Mouse (Mus musculus) left cerebral cortex, adult 2 months (tissue): Measurements from ENCODE around the gene Cfb. TPM values are rescaled to one million over a fixed set of nuclear protein-coding genes. Genes with fewer than 3 reads are reported as not detected.
"Not testable (repeated sequence)": the region's sequence is repeated elsewhere in the genome, so short reads cannot be mapped to it uniquely, and the experiment has no call there.

Source experiments
- DNase-seq, 2 experiments: peaks; one replicate each; pipeline ENCODE4 v3.0.0; 2021 to 2022; ENCODE audit warnings: low spot score in 2 of 2, mixed read lengths in 1 of 2; ENCODE audit errors: extremely low spot score in 1 of 2
- H3K27ac ChIP-seq: fragments of 200-600 bp; 2 replicates; pipeline ENCODE4 v1.8.1; 2022
- H3K4me3 ChIP-seq: fragments of 200-600 bp; 2 replicates; pipeline ENCODE4 v1.8.1; 2022
- CTCF ChIP-seq: fragments of 200-600 bp; IDR thresholded peaks from 2 replicates; pipeline ENCODE4 v1.8.1; 2022; ENCODE audit warnings: antibody characterized with exemption, mild to moderate bottlenecking, moderate library complexity
- intact Hi-C: fragments of 180-260 bp; cut with DNase I; formaldehyde crosslinking; loops from one replicate; pipeline ENCODE4 v1.15.1; 2025
- long read RNA-seq, 2 experiments: library from polyadenylated mRNA; stranded (forward); transcript quantifications; one replicate each; pipeline ENCODE4 v2.0.0; 2021; ENCODE audit warnings: borderline mapping rate in 2 of 2
- total RNA-seq, 2 experiments: library from RNA; stranded (reverse); gene quantifications; 2 replicates each; pipeline ENCODE4 v1.2.3; 2021

Cfb gene
- under 1 TPM in 1 of 2 experiments, not detected in 1; 0.14 TPM for total RNA-seq
- long read RNA-seq, experiment 1: 0 reads
- long read RNA-seq, experiment 2: 0 reads

DNA sequence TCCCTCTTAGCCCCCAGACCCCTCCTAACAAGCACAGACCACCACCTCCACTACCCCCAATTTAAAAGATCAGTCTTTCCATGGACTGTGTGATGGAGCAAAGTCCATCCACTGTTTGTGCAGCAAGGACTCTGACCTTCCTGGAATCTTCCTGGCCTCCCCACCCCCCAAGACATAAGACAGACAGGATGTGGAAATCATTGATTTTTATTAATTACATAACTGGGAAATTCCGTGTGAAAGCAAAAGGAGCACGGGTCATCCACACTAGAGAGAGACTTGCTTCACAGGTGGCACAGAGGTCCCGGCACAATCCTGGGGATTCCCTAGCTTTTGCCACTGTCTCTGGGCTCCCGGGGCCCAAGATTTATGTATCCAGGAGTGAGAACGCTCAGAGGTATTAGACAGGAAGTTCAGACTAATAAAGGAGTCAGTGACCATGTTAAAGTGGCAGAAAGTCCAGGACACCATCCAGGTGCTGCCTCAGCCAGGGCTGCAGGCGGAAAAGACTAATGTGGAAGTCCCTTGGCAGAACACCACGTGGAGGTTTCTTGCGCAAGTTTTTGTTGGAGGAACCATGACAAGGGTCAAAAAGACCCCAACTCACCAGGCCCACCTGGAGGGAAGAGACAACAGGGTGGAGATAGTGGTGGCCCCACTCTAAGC is at the start of gene Cfb:
Gene Cfb (minus strand): TSS at position 103 of the 666 bp plus-strand sequence.
- no peak for DNase-seq
- TF ChIP-seq CTCF: no peak
- intact Hi-C loops: no loop called here
- Histone ChIP-seq H3K4me3 (no peak within 1 kb of the TSS), H3K27ac (no peak within 1 kb of the TSS)

DNA sequence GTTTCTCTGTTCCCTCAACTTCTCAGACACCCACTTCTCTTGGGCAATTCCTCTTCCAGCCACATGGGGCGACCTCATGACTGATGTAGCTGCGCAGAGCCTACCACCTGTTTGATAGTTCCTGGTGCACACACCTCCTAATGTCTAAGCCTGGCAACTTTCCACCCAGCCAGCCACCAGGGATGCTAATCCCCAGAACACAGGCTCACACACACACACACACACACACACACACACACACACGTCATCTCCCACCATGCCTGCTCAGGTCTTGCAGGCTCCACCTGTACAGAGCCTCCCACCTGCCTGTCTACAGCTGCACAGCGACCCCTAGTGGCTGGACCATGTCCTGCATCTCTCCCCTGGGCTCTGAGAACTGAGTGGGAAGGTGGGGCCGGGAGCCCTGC is 49.6 kb upstream of the Cfb start:
- peak; percentile 51 to 67 for DNase-seq
- intact Hi-C loops: no loop called here
- peak; percentile 70 for TF ChIP-seq CTCF

DNA sequence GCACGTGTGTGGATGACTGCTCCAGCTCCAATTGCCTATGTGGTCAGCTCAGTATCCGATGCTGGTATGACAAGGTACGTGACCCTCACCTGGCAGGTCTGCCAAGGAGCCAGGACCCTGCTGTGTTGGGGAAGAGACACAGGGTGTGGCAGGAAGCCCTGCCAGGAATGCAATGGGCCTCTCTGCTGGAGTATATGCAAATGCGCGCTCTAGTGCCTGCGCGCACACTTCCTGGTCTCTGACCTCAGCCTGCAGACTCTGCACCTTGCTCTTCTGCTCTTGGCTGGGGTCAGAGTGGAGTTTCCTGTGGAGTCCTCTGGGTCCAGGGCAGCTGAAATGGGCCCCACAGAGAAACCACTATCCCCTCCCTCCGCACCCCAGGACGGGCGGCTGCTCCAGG is 48.7 kb upstream of the Cfb start:
- no peak for DNase-seq
- Histone ChIP-seq H3K4me3 (no peak overlapping the region), H3K27ac (no peak overlapping the region)
- TF ChIP-seq CTCF: no peak
- intact Hi-C loops: no loop called here

More for the DNA sequence above, 49.6 kb upstream of the Cfb start:
- H3K27ac ChIP-seq: no peak overlapping the region
- no peak overlapping the region for H3K4me3 ChIP-seq

DNA sequence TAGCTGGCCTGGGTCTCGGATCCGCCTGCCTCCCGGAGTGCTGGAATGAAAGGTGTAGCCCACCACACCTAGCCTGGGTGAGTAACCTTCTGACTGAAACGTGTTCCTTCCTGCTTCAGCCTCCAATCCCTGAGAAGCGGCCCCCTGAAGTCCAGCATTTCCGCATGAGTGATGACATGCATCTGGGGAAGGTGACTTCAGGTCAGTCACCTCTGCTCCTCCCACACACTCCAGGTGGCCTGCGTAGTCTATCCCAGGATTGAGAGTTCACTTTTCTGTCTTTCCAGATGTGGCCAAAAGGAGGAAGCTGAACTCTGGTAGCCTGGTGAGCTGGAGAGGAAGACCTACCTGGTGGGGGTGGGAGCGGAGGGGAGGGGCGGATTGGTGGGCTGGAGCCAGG is 40.6 kb upstream of the Cfb start:
- no peak for TF ChIP-seq CTCF
- intact Hi-C loops: no loop called here

DNA sequence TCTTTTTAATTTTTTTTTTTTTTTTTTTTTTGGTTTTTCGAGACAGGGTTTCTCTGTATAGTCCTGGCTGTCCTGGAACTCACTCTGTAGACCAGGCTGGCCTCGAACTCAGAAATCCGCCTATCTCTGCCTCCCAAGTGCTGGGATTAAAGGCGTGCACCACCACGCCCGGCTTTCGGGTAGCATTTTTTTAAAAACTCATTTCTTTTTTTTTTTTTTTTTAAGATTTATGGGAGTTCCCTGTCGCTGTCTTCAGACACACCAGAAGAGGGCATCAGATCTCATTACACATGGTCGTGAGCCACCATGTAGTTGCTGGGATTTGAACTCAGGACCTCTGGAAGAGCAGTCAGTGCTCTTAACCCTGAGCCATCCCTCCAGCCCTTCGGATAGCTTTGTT is 39.6 kb upstream of the Cfb start:
- DNase-seq, H3K27ac ChIP-seq, intact Hi-C loops, H3K4me3 ChIP-seq: not testable (repeated sequence)

More for the DNA sequence above, 40.6 kb upstream of the Cfb start:
- no peak for DNase-seq
- H3K27ac ChIP-seq: no peak overlapping the region
- no peak overlapping the region for H3K4me3 ChIP-seq

DNA sequence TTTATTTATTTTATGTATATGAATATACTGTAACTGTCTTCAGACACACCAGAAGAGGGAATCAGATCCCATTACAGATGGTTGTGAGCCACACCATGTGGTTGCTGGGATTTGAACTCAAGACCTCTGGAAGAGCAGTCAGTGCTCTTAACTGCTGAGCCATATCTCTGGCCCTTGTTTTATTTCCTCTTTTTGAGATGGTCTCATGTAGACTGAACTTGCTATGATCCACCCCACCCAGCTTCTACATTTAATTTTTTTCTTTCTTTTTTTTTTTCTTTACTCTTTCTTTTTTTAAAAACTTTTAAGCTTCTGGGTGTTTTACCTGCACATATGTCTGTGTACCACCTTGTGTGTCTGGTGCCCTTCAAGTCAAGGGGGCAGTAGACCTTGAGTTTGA is 38.5 kb upstream of the Cfb start:
- intact Hi-C loops, H3K4me3 ChIP-seq, DNase-seq: not testable (repeated sequence)

DNA sequence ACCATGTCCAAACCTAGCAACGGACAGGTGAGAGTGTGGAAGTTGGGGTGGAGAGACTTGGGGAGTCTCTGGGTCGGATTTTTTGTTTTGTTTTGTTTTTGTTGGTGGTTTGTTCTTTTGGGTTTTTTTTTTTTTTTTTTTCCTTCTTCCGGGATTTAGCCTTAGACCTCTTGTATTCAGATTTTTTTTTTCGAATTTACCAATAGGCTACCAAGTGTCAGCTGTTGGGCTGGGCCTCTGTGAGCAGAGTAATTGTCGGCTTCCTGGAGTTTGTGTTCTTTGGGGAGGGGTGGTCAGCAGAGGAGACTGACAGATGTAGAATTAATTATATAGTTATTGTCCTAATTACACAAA is 37.5 kb upstream of the Cfb start:
- DNase-seq: no peak
- Histone ChIP-seq H3K4me3 (peak overlapping the region; percentile 70), H3K27ac (peak overlapping the region; percentile 87)
- no peak for TF ChIP-seq CTCF
- intact Hi-C loops: loop anchor here (2.0 to 10.0 kb wide), 2 partner anchors 31 to 775 kb away; partner anchors contain the start of genes Brd2 and Neu1

More for the DNA sequence above, 38.5 kb upstream of the Cfb start:
- H3K27ac ChIP-seq: not testable (repeated sequence)

DNA sequence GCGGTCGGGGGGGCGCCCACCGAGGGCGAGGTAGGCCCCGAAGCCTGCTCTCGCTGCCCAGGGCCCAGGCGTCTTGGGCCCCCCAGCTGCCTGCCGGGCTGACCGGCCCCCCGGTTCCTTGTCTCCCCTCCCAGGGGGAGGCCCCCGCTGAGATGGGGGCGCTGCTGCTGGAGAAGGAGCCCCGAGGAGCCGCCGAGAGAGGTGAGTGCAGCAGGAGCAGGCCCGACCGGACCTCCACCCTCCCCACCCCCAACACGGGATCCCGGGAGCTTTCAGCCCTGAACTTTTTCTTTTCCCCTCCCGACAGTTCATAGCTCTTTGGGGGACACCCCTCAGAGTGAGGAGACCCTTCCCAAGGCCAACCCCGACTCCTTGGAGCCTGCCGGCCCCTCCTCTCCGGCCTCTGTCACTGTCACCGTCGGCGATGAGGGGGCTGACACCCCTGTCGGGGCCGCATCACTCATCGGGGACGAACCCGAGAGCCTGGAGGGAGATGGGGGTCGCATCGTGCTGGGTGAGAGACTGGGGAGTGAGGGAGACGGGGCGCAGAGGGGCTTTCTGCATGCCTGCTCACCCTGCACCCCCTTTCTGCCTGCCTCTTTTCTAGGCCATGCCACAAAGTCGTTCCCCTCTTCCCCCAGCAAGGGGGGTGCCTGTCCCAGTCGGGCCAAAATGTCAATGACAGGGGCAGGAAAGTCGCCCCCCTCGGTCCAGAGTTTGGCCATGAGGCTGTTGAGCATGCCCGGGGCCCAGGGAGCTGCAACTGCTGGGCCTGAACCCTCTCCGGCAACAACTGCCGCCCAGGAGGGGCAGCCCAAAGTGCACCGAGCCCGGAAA is 37.0 kb upstream of the Cfb start:
- intact Hi-C loops: loop anchor here (2.0 to 10.0 kb wide), 2 partner anchors 32 to 774 kb away; partner anchors contain the start of genes Brd2 and Neu1
- peak overlapping the region; percentile 87 for H3K27ac ChIP-seq
- TF ChIP-seq CTCF: no peak
- DNase-seq: peak; percentile 37 to 38
- peak overlapping the region; percentile 70 for H3K4me3 ChIP-seq

DNA sequence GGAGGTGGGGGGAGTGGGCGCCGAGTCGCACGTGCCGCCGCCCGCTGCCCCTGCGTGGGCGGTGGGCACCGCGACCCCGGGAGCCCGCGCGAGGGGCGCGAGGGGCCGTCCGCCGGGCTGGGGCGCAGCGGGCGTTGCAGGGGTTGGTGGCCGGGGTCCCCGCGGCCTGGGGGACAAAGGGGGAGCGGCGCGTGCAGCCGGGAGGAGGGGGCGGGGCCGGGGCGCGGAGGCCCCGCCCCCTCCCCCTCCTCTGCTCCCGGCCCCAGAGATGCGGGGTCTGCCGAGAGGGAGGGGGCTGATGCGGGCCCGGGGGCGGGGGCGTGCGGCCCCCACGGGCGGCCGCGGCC is 36.4 kb upstream of the Cfb start:
- Histone ChIP-seq H3K27ac (peak overlapping the region; percentile 44; the same call in 1 of the 2 replicates), H3K4me3 (peak overlapping the region; percentile 70)
- TF ChIP-seq CTCF: no peak
- no peak for DNase-seq
- intact Hi-C loops: loop anchor here (2.0 to 10.0 kb wide), 2 partner anchors 32 to 774 kb away; partner anchors contain the start of genes Brd2 and Neu1

DNA sequence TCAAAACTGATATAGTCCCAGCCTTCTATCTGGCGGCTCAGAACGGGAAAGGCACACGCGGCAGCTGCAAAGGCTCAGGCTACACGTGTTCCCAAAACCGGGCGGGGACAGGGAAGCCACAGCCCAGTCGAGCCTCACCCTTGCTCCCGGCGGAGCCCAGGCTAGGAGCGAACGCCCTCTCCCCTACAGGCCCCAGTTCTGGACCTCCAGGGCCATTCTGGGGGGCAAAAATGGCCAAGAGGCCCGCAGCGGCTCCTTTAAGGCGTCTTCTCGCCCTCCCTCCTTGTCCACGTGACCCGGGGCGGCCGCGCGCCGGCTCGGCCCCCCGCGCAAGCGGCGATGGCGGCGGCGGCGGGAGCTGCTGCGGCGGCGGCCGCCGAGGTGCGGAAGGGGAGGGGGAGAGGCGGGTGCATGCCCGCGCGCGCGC is 35.9 kb upstream of the Cfb start, which contains the start of the genes C2 and Ehmt2:
Gene C2 (minus strand): TSS at position 106 of the 427 bp plus-strand sequence.
Gene Ehmt2 (plus strand): TSS at position 310 of the 427 bp plus-strand sequence.
- peak; percentile 84 to 86 for DNase-seq
- no peak for TF ChIP-seq CTCF
- intact Hi-C loops: loop anchor here (2.0 to 10.0 kb wide), 2 partner anchors 33 to 773 kb away; partner anchors contain the start of genes Brd2 and Neu1
- Histone ChIP-seq H3K27ac (peak within 1 kb of the TSS; percentile 98), H3K4me3 (peak within 1 kb of the TSS; percentile 70)

DNA sequence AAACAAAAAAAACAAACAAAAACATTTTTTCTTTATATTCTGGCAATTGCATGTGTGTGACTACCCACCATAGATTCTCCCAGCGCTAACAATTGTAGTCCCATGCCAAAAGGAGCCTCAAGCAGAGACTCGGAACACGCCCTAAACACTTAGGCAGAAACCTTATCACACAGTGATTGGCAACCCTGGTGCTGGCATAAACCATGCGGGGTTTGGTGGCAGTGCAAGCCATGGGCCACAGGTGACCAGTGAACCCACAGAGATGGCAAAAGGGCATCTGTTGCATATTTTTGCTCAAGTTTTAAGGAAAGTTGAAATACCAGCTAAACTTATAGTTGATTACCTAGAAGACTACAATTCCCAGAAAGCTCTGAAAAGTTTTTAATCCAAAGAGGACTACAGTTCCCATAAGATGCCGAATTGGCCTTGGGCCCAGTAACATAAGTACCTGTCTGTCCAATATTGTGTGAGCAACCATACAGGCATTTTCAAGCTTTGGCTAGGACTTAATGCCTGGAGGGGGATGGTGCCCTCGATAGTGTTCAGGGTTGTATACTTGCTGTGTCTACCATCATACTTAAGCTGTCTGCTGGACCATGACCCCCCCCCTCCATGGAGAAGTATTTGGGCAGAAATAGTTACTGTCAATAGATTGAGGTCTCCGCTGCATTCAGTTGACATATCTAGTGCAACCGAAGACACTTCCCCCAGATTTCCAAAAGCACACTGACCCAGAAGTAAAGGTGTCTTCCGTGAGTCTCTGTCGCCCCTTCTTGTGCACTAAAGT is 35.2 kb upstream of the Cfb start:
- no peak for TF ChIP-seq CTCF
- peak in 1 of 2 experiments; percentile 35 for DNase-seq
- intact Hi-C loops: loop anchor here (2.0 to 10.0 kb wide), 2 partner anchors 33 to 773 kb away; partner anchors contain the start of genes Brd2 and Neu1

More for the DNA sequence above, 35.2 kb upstream of the Cfb start:
- peak overlapping the region; percentile 70 for H3K4me3 ChIP-seq
- H3K27ac ChIP-seq: peak overlapping the region; percentile 98
